Mouse (Mus musculus): Measurements from ENCODE around the gene Arhgap17.

Gene Arhgap17

GRCm38 (mm10) chr7:123369759-123370481, at the start of gene Arhgap17, which contains the start of gene Lcmt1:
TSS of gene Arhgap17 (minus strand) at chr7:123369915.
TSS of gene Lcmt1 (plus strand) at chr7:123369784.
- DNase-seq (ENCODE audit: low spot score in 2 of 2): peak; percentile 94 to 95

GRCm38 (mm10) chr7:123417661-123418060, 47.9 kb upstream of the Arhgap17 start:
- no peak for DNase-seq (ENCODE audit: low spot score in 2 of 2)

GRCm38 (mm10) chr7:123416803-123417202, 47.1 kb upstream of the Arhgap17 start:
- DNase-seq (ENCODE audit: low spot score in 2 of 2): no peak

GRCm38 (mm10) chr7:123412143-123412542, 42.4 kb upstream of the Arhgap17 start:
- DNase-seq (ENCODE audit: low spot score in 2 of 2): no peak

GRCm38 (mm10) chr7:123411109-123411508, 41.4 kb upstream of the Arhgap17 start:
- no peak for DNase-seq (ENCODE audit: low spot score in 2 of 2)

GRCm38 (mm10) chr7:123410502-123410901, 40.8 kb upstream of the Arhgap17 start:
- no peak for DNase-seq (ENCODE audit: low spot score in 2 of 2)

- DNase-seq (ENCODE audit: low spot score in 2 of 2): no peak
Measured at GRCm38 (mm10) chr7:123406988-123407387, 37.3 kb upstream of the Arhgap17 start.

GRCm38 (mm10) chr7:123405619-123406018, 35.9 kb upstream of the Arhgap17 start:
- DNase-seq (ENCODE audit: low spot score in 2 of 2): no peak

- DNase-seq (ENCODE audit: low spot score in 2 of 2): no peak
Measured at GRCm38 (mm10) chr7:123404198-123404597, 34.5 kb upstream of the Arhgap17 start.

GRCm38 (mm10) chr7:123401121-123401520, 31.4 kb upstream of the Arhgap17 start:
- DNase-seq (ENCODE audit: low spot score in 2 of 2): no peak

GRCm38 (mm10) chr7:123399286-123399685, 29.6 kb upstream of the Arhgap17 start:
- DNase-seq (ENCODE audit: low spot score in 2 of 2): no peak

- peak in 1 of 2 experiments; percentile 11 for DNase-seq (ENCODE audit: low spot score in 2 of 2)
Measured at GRCm38 (mm10) chr7:123398828-123399227, 29.1 kb upstream of the Arhgap17 start.

GRCm38 (mm10) chr7:123397931-123398330, 28.2 kb upstream of the Arhgap17 start:
- DNase-seq (ENCODE audit: low spot score in 2 of 2): no peak

- DNase-seq (ENCODE audit: low spot score in 2 of 2): no peak
Measured at GRCm38 (mm10) chr7:123397369-123397768, 27.7 kb upstream of the Arhgap17 start.

GRCm38 (mm10) chr7:123396900-123397299, 27.2 kb upstream of the Arhgap17 start:
- DNase-seq (ENCODE audit: low spot score in 2 of 2): no peak

- DNase-seq (ENCODE audit: low spot score in 2 of 2): no peak
Measured at GRCm38 (mm10) chr7:123394271-123394670, 24.6 kb upstream of the Arhgap17 start.

GRCm38 (mm10) chr7:123389686-123390280, 20.1 kb upstream of the Arhgap17 start:
- no peak for DNase-seq (ENCODE audit: low spot score in 2 of 2)

- DNase-seq (ENCODE audit: low spot score in 2 of 2): no peak
Measured at GRCm38 (mm10) chr7:123385693-123386407, 16.1 kb upstream of the Arhgap17 start.

- DNase-seq (ENCODE audit: low spot score in 2 of 2): peak; percentile 85 to 88
Measured at GRCm38 (mm10) chr7:123377443-123378400, 8.0 kb upstream of the Arhgap17 start.

GRCm38 (mm10) chr7:123371501-123371900, 1.8 kb upstream of the Arhgap17 start:
- no peak for DNase-seq (ENCODE audit: low spot score in 2 of 2)

GRCm38 (mm10) chr7:123370700-123371099, 985 bp upstream of the Arhgap17 start:
- no peak for DNase-seq (ENCODE audit: low spot score in 2 of 2)
